Mouse (Mus musculus): ENCODE measurements around the gene Camkk1. TPM values are rescaled to one million over a fixed set of nuclear protein-coding genes. Genes with fewer than 3 reads are reported as not detected.

Gene Camkk1
- polyA plus RNA-seq, 1 experiment from 2014 or later = 7.8 TPM

DNA sequence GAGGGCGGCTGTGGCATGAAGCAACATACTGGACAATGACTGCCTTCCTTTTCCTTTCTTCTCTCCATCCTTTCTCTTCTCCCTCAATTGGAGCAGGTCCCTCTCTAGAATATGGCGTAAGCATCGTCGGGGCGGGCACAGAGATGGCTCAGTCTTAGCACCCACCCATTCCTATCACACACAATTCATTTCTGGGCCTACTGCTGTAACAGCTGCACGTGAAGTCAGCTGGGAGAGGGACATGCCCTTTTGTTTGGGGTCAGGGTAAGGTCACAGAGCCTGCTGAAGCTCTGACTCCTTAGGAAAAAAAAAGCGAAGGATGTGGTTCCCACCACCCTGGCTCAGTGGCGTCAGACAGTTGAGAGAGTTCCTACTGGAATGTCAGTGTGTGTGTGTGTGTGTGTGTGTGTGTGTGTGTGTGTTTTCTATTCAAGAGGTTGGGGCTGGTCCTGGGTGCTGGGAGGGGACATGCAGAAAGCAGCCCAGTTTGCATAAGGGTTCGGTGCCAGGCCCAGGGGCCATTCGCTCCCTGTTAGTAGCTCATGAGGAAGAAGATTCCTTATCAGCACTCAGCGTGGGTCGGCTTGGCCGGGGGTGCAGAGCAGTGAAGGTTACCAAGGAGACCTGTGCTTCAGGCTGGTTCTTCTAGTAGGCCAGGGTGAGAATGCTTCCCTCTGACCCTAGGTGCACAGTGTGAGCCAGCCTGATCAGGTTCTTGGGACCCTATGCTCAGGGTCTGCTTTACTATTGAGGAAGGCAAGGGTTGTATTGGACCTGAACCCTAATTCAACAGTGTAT, 21.1 kb upstream of the Camkk1 start:
- 54% methylated on average over 13 of the region's 13 CpGs for WGBS
- H3K27ac ChIP-seq = no peak overlapping the region
- no peak overlapping the region for H3K4me2 ChIP-seq
- ATAC-seq (ENCODE audit: borderline replicate concordance, extremely low read depth, low FRiP score, low TSS enrichment) = no peak
- H3K9me3 ChIP-seq = no peaks in the 10 kb centered on the region
- no peaks in the 10 kb centered on the region for H3K27me3 ChIP-seq
- no peak overlapping the region for H3K4me3 ChIP-seq
- no peak overlapping the region for H3K9ac ChIP-seq
- H3K4me1 ChIP-seq = peaks cover 18% of the 10 kb centered on the region
- no peaks in the 10 kb centered on the region for H3K36me3 ChIP-seq

DNA sequence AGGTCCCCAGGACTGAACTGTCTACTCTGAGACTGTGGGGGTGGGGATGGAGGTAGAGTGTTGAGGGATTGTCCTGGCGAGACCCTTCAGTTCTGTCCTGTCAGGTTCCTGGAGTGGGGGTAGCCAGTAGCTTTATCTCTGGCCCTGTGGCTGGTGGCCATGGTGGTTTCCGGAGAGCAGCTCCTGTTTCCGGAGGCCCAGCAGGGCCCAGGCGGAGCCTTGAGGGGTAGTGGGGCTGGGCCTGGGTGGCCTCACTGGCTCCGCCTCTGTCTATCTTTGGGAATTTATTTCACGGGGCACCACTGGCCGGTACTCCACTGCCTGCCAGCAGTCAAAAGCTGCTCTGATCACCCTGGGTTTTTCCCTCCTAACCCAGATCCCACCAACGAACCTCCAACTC, 20.0 kb upstream of the Camkk1 start, which contains the start of gene P2rx1:
Gene P2rx1 (plus strand): TSS at position 333 of the 400 bp plus-strand sequence.
- Histone ChIP-seq H3K9me3 (no peaks in the 10 kb centered on the region), H3K4me3 (no peak within 1 kb of the TSS), H3K27ac (no peak within 1 kb of the TSS), H3K9ac (no peak within 1 kb of the TSS), H3K4me2 (no peak within 1 kb of the TSS), H3K4me1 (peaks cover 16% of the 10 kb centered on the region), H3K27me3 (no peaks in the 10 kb centered on the region), H3K36me3 (no peaks in the 10 kb centered on the region)
- ATAC-seq (ENCODE audit: borderline replicate concordance, extremely low read depth, low FRiP score, low TSS enrichment) = peak; percentile 77; the same call in 1 of the 2 replicates
- WGBS = 29% methylated on average over 8 of the region's 8 CpGs

- Histone ChIP-seq H3K27ac (no peak overlapping the region), H3K4me2 (no peak overlapping the region), H3K9me3 (no peaks in the 10 kb centered on the region), H3K36me3 (no peaks in the 10 kb centered on the region), H3K27me3 (no peaks in the 10 kb centered on the region), H3K4me3 (no peak overlapping the region), H3K9ac (no peak overlapping the region), H3K4me1 (peaks cover 16% of the 10 kb centered on the region)
- 11% methylated on average over 6 of the region's 6 CpGs for WGBS
- ATAC-seq (ENCODE audit: borderline replicate concordance, extremely low read depth, low FRiP score, low TSS enrichment) = no peak
These were observed 17.8 kb upstream of the Camkk1 start for GRCm38 (mm10) chr11:73001029-73001428.

DNA sequence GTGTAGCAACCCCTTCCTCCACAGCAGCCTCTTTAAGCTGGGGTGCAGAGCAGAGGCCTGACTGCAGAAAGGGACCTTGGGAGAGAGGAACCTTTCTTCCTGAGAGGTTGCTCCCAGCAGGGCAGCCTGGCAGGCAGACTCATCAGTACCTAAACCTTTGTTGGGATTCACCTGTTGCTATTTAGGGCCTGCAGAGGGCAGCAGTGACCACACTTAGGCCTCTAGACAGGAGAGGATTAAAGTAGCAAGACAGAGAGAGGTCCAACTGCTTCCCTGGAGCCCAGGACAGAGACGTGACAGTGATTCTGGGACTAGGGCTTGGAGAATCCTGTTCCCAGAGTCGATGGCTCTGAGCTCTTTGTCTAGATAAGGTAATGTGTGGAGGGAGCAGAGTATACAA, 12.4 kb upstream of the Camkk1 start:
- H3K9me3 ChIP-seq = no peaks in the 10 kb centered on the region
- ATAC-seq (ENCODE audit: borderline replicate concordance, extremely low read depth, low FRiP score, low TSS enrichment) = peak; percentile 58; the same call in 1 of the 2 replicates
- H3K27me3 ChIP-seq = peaks cover 7% of the 10 kb centered on the region; the same call in 1 of the 2 replicates
- H3K4me3 ChIP-seq = no peak overlapping the region
- 9% methylated on average over 2 of the region's 2 CpGs for WGBS
- no peak overlapping the region for H3K4me2 ChIP-seq
- peaks cover 14% of the 10 kb centered on the region; the same call in 1 of the 2 replicates for H3K4me1 ChIP-seq
- no peak overlapping the region for H3K27ac ChIP-seq
- H3K36me3 ChIP-seq = no peaks in the 10 kb centered on the region
- no peak overlapping the region for H3K9ac ChIP-seq

DNA sequence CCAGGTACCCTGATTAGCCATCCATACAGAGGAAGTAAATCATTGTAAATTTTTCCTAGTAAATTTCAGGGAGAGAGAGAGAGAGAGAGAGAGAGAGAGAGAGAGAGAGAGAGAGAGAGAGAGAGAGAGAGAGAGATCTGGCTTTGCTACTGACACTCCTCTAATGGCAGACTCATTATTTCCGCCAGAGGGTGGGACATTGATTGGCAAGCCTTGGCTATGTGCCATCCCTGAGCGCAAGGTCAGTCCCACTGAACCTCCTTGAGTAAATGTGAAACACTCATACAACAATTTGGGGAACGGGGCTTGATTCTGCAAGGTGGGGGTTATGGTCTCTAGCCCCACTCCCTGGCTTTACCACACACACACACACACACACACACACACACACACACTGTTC, 11.7 kb upstream of the Camkk1 start:
- H3K36me3 ChIP-seq = no peaks in the 10 kb centered on the region
- WGBS = 58% methylated on average over 3 of the region's 3 CpGs
- H3K9ac ChIP-seq = no peak overlapping the region
- no peak overlapping the region for H3K4me2 ChIP-seq
- no peaks in the 10 kb centered on the region for H3K9me3 ChIP-seq
- H3K4me3 ChIP-seq = no peak overlapping the region
- H3K27ac ChIP-seq = no peak overlapping the region
- peaks cover 14% of the 10 kb centered on the region; the same call in 1 of the 2 replicates for H3K4me1 ChIP-seq
- H3K27me3 ChIP-seq = peaks cover 7% of the 10 kb centered on the region; the same call in 1 of the 2 replicates
- ATAC-seq (ENCODE audit: borderline replicate concordance, extremely low read depth, low FRiP score, low TSS enrichment) = no peak

- H3K4me3 ChIP-seq = no peak overlapping the region
- no peak overlapping the region for H3K9ac ChIP-seq
- no peak overlapping the region for H3K4me2 ChIP-seq
- 48% methylated on average over 11 of the region's 11 CpGs for WGBS
- no peaks in the 10 kb centered on the region for H3K9me3 ChIP-seq
- peaks cover 14% of the 10 kb centered on the region; the same call in 1 of the 2 replicates for H3K4me1 ChIP-seq
- peaks cover 7% of the 10 kb centered on the region; the same call in 1 of the 2 replicates for H3K27me3 ChIP-seq
- no peaks in the 10 kb centered on the region for H3K36me3 ChIP-seq
- no peak for ATAC-seq (ENCODE audit: borderline replicate concordance, extremely low read depth, low FRiP score, low TSS enrichment)
- H3K27ac ChIP-seq = no peak overlapping the region
These were observed 10.9 kb upstream of the Camkk1 start for GRCm38 (mm10) chr11:73007698-73008481.

DNA sequence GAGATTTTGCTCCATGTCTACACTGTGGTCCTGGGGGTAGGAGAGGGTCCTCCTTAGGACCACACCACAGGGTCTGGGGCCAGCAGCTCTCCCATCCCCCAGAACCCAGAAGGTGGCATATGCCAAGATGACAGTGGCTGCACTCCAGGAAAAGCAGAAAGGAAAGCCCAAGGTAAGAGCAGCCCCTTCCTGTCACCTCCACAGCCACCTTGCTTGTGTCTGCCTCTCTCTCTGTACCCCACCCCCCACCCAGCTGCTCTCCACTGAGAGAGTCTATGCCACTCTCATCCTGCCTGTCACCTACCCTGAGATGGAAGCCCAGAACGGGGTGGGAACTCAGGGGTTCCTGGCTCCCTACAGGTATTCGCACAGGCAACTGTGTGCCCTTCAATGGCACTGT, 10.0 kb upstream of the Camkk1 start:
- Histone ChIP-seq H3K9me3 (no peaks in the 10 kb centered on the region), H3K4me3 (no peak overlapping the region), H3K36me3 (no peaks in the 10 kb centered on the region), H3K27ac (no peak overlapping the region), H3K4me1 (peaks cover 14% of the 10 kb centered on the region; the same call in 1 of the 2 replicates), H3K9ac (no peak overlapping the region), H3K27me3 (peaks cover 7% of the 10 kb centered on the region; the same call in 1 of the 2 replicates), H3K4me2 (no peak overlapping the region)
- no peak for ATAC-seq (ENCODE audit: borderline replicate concordance, extremely low read depth, low FRiP score, low TSS enrichment)
- 55% methylated on average over 2 of the region's 2 CpGs for WGBS

DNA sequence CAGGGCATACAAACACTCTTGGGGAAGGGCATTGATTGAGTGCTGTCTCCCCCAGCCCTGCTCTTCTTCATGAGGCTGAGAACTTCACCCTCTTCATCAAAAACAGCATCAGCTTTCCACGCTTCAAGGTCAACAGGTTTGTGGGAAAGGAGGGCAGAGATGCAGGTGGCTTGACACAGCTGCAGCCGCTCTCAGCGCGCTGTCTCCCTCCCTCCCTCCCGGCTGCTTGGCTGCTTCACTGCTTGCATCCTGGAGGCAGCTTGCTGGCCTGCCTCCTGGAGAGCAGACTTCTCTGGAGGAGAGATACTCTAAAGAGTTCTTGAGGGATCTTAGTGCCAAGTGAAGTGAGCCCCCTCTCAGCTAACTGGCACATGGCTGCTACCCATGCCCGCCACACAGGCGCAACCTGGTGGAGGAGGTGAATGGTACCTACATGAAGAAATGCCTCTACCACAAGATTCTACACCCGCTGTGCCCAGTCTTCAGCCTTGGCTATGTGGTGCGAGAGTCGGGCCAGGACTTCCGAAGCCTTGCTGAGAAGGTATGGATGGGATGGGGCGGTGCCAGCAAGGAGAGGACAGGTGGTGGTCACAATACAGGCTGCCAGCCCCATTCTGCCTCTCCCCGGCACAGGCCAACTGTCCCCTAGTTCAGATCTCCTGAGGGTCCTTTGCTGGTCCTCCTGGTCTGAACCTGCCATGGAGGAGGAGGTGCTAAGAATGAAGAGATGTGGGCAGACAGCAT, 9.1 kb upstream of the Camkk1 start:
- H3K9ac ChIP-seq = no peak overlapping the region
- 48% methylated on average over 13 of the region's 13 CpGs for WGBS

GRCm38 (mm10) chr11:73013981-73014380, 4.8 kb upstream of the Camkk1 start:
- 69% methylated on average over 5 of the region's 5 CpGs for WGBS
- H3K9ac ChIP-seq = no peak overlapping the region
- H3K36me3 ChIP-seq = no peaks in the 10 kb centered on the region
- H3K27ac ChIP-seq = no peak overlapping the region
- ATAC-seq (ENCODE audit: borderline replicate concordance, extremely low read depth, low FRiP score, low TSS enrichment) = no peak
- peaks cover 18% of the 10 kb centered on the region; the same call in 1 of the 2 replicates for H3K27me3 ChIP-seq
- no peaks in the 10 kb centered on the region for H3K9me3 ChIP-seq
- peaks cover 24% of the 10 kb centered on the region for H3K4me1 ChIP-seq
- no peak overlapping the region for H3K4me2 ChIP-seq
- H3K4me3 ChIP-seq = no peak overlapping the region

More for the DNA sequence above, 9.1 kb upstream of the Camkk1 start:
- no peak overlapping the region for H3K4me3 ChIP-seq
- no peak overlapping the region for H3K27ac ChIP-seq
- H3K9me3 ChIP-seq = no peaks in the 10 kb centered on the region
- H3K4me1 ChIP-seq = peaks cover 16% of the 10 kb centered on the region
- no peaks in the 10 kb centered on the region for H3K36me3 ChIP-seq
- H3K4me2 ChIP-seq = no peak overlapping the region
- no peak for ATAC-seq (ENCODE audit: borderline replicate concordance, extremely low read depth, low FRiP score, low TSS enrichment)
- peaks cover 7% of the 10 kb centered on the region; the same call in 1 of the 2 replicates for H3K27me3 ChIP-seq

DNA sequence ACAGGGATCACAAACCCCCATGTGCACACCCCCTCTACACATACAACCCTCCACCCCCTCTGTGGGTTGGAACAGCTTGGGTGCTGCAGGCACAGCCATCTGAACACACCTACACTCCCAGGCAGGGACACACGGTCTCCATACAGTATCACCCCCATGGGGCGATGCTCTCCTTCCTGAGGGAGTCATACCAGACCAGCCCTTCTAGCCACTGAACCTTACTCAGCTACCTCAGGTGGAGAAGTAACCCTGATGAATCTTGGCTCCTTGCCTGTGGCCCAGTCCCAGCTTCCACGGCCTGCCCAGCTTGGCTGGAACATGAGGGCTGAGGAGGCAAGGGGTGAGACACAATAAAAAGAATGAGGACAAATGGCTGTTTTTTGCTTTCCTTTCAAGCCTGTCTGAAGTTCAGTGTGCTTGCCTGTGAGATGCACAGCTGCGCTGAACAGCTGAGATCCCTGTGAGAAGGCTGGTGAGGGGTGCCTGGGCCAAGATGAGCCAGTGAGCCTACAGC, 3.9 kb upstream of the Camkk1 start:
- no peaks in the 10 kb centered on the region for H3K9me3 ChIP-seq
- H3K27me3 ChIP-seq = peaks cover 25% of the 10 kb centered on the region
- no peak overlapping the region for H3K4me2 ChIP-seq
- no peak overlapping the region for H3K4me3 ChIP-seq
- H3K9ac ChIP-seq = no peak overlapping the region
- peak overlapping the region; percentile 41; the same call in 1 of the 2 replicates for H3K27ac ChIP-seq
- no peak for ATAC-seq (ENCODE audit: borderline replicate concordance, extremely low read depth, low FRiP score, low TSS enrichment)
- WGBS = 79% methylated on average over 4 of the region's 4 CpGs
- H3K36me3 ChIP-seq = no peaks in the 10 kb centered on the region
- H3K4me1 ChIP-seq = peaks cover 33% of the 10 kb centered on the region

DNA sequence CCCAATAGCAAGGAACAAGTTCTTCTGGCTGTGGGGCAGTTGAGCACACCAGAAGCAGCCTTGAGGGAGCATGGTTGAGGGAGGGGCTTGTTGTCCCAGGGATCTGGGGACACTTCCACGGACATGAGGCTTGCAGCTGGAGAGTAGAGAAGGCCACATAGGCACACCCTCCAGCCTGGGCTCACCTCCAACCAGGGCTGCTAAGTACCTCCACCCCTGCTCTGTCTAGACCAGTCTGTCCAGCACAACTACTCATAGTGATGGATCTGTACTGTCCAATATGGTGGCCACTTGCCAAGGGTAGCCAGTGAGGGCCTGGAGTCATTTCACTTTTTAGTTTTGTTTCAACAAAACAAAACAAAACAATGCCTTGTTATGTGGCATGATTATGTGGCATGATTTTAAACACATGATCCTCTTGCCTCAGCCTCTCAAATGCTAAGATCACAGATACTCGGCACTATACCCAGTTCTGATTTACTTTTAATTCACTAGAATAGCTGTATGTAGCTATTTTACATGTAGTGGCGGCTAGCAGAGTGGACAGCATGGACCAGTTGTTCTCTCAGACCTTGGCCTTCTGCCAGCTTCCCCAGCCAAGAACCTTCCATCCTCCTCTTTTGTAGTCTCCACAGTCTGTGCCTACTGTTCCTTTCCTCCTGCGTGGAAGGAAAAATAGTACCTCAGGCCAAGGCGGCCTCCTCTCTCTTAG, 3.3 kb upstream of the Camkk1 start:
- Histone ChIP-seq H3K9me3 (no peaks in the 10 kb centered on the region), H3K27me3 (peaks cover 29% of the 10 kb centered on the region), H3K4me1 (peaks cover 34% of the 10 kb centered on the region), H3K4me2 (no peak overlapping the region), H3K9ac (no peak overlapping the region), H3K27ac (peak overlapping the region; percentile 41; the same call in 1 of the 2 replicates), H3K4me3 (no peak overlapping the region), H3K36me3 (no peaks in the 10 kb centered on the region)
- ATAC-seq (ENCODE audit: borderline replicate concordance, extremely low read depth, low FRiP score, low TSS enrichment) = no peak
- WGBS = 53% methylated on average over 5 of the region's 5 CpGs
